Mouse (Mus musculus) urinary bladder, adult 18-20 months (tissue): ENCODE measurements around the gene Kifc5b.
A peak's percentile ranks its signal among the peaks of the same experiment; 100 is the strongest.
"Not testable (repeated sequence)": the region's sequence is repeated elsewhere in the genome, so short reads cannot be mapped to it uniquely, and the experiment has no call there.

ENCODE experiments used
- DNase-seq, 2 experiments: peaks; one replicate each; pipeline ENCODE4 v3.0.0; 2022; ENCODE audit warnings: low spot score in 2 of 2, mixed read lengths in 2 of 2

The Kifc5b gene

GRCm38 (mm10) chr17:26916711-26917482 is at the start of gene Kifc5b:
Kifc5b (plus strand) TSS chr17:26917091.
- DNase-seq: peak; percentile 97 to 99

- DNase-seq: no peak
These were observed 48.1 kb upstream of the Kifc5b start for GRCm38 (mm10) chr17:26868756-26869155.

- DNase-seq: no peak
These were observed 44.0 kb upstream of the Kifc5b start for GRCm38 (mm10) chr17:26872870-26873269.

GRCm38 (mm10) chr17:26873502-26873901 is 43.4 kb upstream of the Kifc5b start:
- no peak for DNase-seq

- DNase-seq: no peak
These were observed 42.3 kb upstream of the Kifc5b start for GRCm38 (mm10) chr17:26874542-26874941.

GRCm38 (mm10) chr17:26877927-26878326 is 39.0 kb upstream of the Kifc5b start:
- no peak for DNase-seq

GRCm38 (mm10) chr17:26879235-26879634 is 37.7 kb upstream of the Kifc5b start:
- DNase-seq: no peak

GRCm38 (mm10) chr17:26882706-26883105 is 34.2 kb upstream of the Kifc5b start:
- DNase-seq: no peak

- DNase-seq: no peak
These were observed 33.3 kb upstream of the Kifc5b start for GRCm38 (mm10) chr17:26883585-26883984.

GRCm38 (mm10) chr17:26884995-26885926 is 31.6 kb upstream of the Kifc5b start:
- DNase-seq: peak; percentile 73 to 76

- DNase-seq: peak; percentile 72 to 77
These were observed 30.7 kb upstream of the Kifc5b start for GRCm38 (mm10) chr17:26886047-26886749.

- DNase-seq: no peak
These were observed 29.0 kb upstream of the Kifc5b start for GRCm38 (mm10) chr17:26887926-26888325.

- no peak for DNase-seq
These were observed 24.1 kb upstream of the Kifc5b start for GRCm38 (mm10) chr17:26892635-26893375.

GRCm38 (mm10) chr17:26893492-26893891 is 23.4 kb upstream of the Kifc5b start:
- DNase-seq: no peak

- no peak for DNase-seq
These were observed 22.5 kb upstream of the Kifc5b start for GRCm38 (mm10) chr17:26894342-26894741.

- DNase-seq: peak; percentile 33 to 44
These were observed 21.3 kb upstream of the Kifc5b start for GRCm38 (mm10) chr17:26895578-26895977.

- DNase-seq: no peak
These were observed 16.0 kb upstream of the Kifc5b start for GRCm38 (mm10) chr17:26900916-26901315.

GRCm38 (mm10) chr17:26904320-26904719 is 12.6 kb upstream of the Kifc5b start:
- no peak for DNase-seq

GRCm38 (mm10) chr17:26907506-26907905 is 9.4 kb upstream of the Kifc5b start:
- DNase-seq: not testable (repeated sequence)

GRCm38 (mm10) chr17:26915248-26915647 is 1.6 kb upstream of the Kifc5b start:
- no peak for DNase-seq

- not testable (repeated sequence) for DNase-seq
These were observed 669 bp downstream of the Kifc5b start for GRCm38 (mm10) chr17:26917560-26917959.
